18 mouse cellular contexts compared by ENCODE assay signal in genomic region chr2:16595451-16595850, GRCm38 (mm10).
"Had no signal": no experiment of that assay in that cellular context is flagged by ENCODE, and none has a peak within 500 bp of the region (broad histone marks: within the 10 kb centered on the region; RNA-seq: fewer than 3 reads in every experiment).

No protein-coding gene starts in this region.

- H3K27me3 ChIP-seq: lung, embryonic 15.5 days; megakaryocyte, embryonic 14.5 days; midbrain, embryonic 12.5 days; neural tube, embryonic 12.5 days; stomach, embryonic 15.5 days had no signal

- H3K4me2 ChIP-seq: lung, embryonic 15.5 days; midbrain, embryonic 12.5 days; neural tube, embryonic 12.5 days; stomach, embryonic 15.5 days had no signal

- H3K9me3 ChIP-seq: lung, embryonic 15.5 days; midbrain, embryonic 12.5 days; neural tube, embryonic 12.5 days; stomach, embryonic 15.5 days had no signal

- H3K27ac ChIP-seq: lung, embryonic 15.5 days; macrophage; midbrain, embryonic 12.5 days; neural tube, embryonic 12.5 days; stomach, embryonic 15.5 days; stomach, postnatal 0 days had no signal

- H3K4me3 ChIP-seq: lung, embryonic 15.5 days; megakaryocyte, embryonic 14.5 days; midbrain, embryonic 12.5 days; neural tube, embryonic 12.5 days; stomach, embryonic 15.5 days had no signal

- H3K9ac ChIP-seq: liver, postnatal 0 days; lung, embryonic 15.5 days; midbrain, embryonic 12.5 days; neural tube, embryonic 12.5 days; stomach, embryonic 15.5 days had no signal

- ATAC-seq: liver, postnatal 0 days; lung, postnatal 0 days; midbrain, embryonic 16.5 days had no signal

- DNase-seq: liver, postnatal 0 days; lung, adult 2 months; lung, postnatal 14 days; lung, postnatal 36 days; midbrain, embryonic 14.5 days; right cerebral cortex, postnatal 14 days; thymus, adult 2 months; thymus, postnatal 25 days; thymus, postnatal 4 days had no signal

- H3K36me3 ChIP-seq: lung, embryonic 15.5 days; midbrain, embryonic 12.5 days; neural tube, embryonic 12.5 days; stomach, embryonic 15.5 days had no signal

- H3K4me1 ChIP-seq: megakaryocyte, embryonic 14.5 days; midbrain, embryonic 12.5 days; neural tube, embryonic 12.5 days; stomach, embryonic 15.5 days had no signal
